Mouse (Mus musculus) heart, embryonic 12.5 days (tissue): ENCODE data around the gene Olfr1233. TPM values are rescaled to one million over a fixed set of nuclear protein-coding genes. Genes with fewer than 3 reads are reported as not detected.

Experiments
- ATAC-seq: fragments of 200-750 bp; cut with Nextera tagmentation; 2 replicates; pipeline ENCODE4 v1.8.0; 2017; ENCODE audit warnings: moderate TSS enrichment, moderate library complexity; ENCODE audit not compliant: insufficient number of reproducible peaks, low FRiP score
- H3K27ac ChIP-seq: fragments of 300-500 bp; sonication (generic); 2 replicates; pipeline ENCODE4 v1.5.1; 2016; ENCODE audit warnings: mild to moderate bottlenecking, moderate library complexity; ENCODE audit not compliant: poor library complexity, severe bottlenecking
- H3K27me3 ChIP-seq: fragments of 300-500 bp; sonication (generic); replicated peaks from 2 replicates; pipeline ENCODE4 v1.6.1; 2016; ENCODE audit warnings: mild to moderate bottlenecking, moderate library complexity
- H3K36me3 ChIP-seq: fragments of 300-500 bp; sonication (generic); 2 replicates; pipeline ENCODE4 v1.6.1; 2016; ENCODE audit warnings: mild to moderate bottlenecking, moderate library complexity
- H3K4me1 ChIP-seq: fragments of 300-500 bp; sonication (generic); replicated peaks from 2 replicates; pipeline ENCODE4 v1.6.1; 2016; ENCODE audit warnings: mild to moderate bottlenecking
- H3K4me2 ChIP-seq: fragments of 300-500 bp; sonication (generic); 2 replicates; pipeline ENCODE4 v1.6.1; 2016; ENCODE audit warnings: mild to moderate bottlenecking, moderate library complexity
- H3K4me3 ChIP-seq: fragments of 300-500 bp; sonication (generic); 2 replicates; pipeline ENCODE4 v1.5.1; 2016; ENCODE audit warnings: mild to moderate bottlenecking
- H3K9ac ChIP-seq: fragments of 300-500 bp; sonication (generic); 2 replicates; pipeline ENCODE4 v1.6.1; 2016; ENCODE audit warnings: mild to moderate bottlenecking, moderate library complexity
- H3K9me3 ChIP-seq: fragments of 300-500 bp; sonication (generic); replicated peaks from 2 replicates; pipeline ENCODE4 v1.6.1; 2016; ENCODE audit warnings: mild to moderate bottlenecking, moderate library complexity
- WGBS: fragments of 180-500 bp; shearing (Covaris S2); methylation state at CpG from one replicate; pipeline ENCODE4 v1.1.7; 2016; 5-methylcytosine and 5-hydroxymethylcytosine counted together
- polyA plus RNA-seq: library from polyadenylated mRNA; unstranded; fragments of >200 nt; fragmentation: Nextera tagmentation; extraction: Ambion mirVana; gene quantifications from 2 replicates; pipeline ENCODE4 v1.2.1, GENCODE M21; 2016

Olfr1233 gene
- not detected in 2 replicates for polyA plus RNA-seq

DNA sequence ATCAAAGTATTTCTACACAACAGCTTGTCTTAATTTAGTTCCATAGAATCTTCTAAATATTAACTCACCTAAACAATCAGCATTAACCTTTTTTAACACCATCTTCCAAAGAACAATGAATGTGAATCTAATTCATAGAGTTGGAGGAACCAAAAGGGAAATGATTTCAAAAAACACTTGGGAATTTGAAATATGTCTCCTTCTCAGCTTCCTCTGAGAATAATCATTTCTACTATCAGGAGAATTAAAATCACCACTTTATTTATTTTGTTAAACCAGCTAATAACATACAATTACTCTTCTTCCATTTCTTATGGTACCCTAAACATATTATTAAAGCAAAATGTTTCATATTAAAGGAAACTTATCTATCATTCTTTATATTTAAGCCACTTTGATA, at the start of gene Olfr1233:
Gene Olfr1233, minus strand, starts transcription at position 101 of the 400 bp plus-strand sequence.
- Histone ChIP-seq H3K36me3 (no peaks in the 10 kb centered on the region), H3K4me1 (no peaks in the 10 kb centered on the region), H3K4me2 (no peak within 1 kb of the TSS), H3K27me3 (no peaks in the 10 kb centered on the region), H3K9ac (no peak within 1 kb of the TSS), H3K27ac (no peak within 1 kb of the TSS), H3K9me3 (no peaks in the 10 kb centered on the region), H3K4me3 (no peak within 1 kb of the TSS)
- no peak for ATAC-seq

GRCm38 (mm10) chr2:89364765-89365164, 22.6 kb upstream of the Olfr1233 start, which contains the start of gene Olfr1234:
Olfr1234 (minus strand) TSS chr2:89364865.
- Histone ChIP-seq H3K9ac (no peak within 1 kb of the TSS), H3K4me2 (no peak within 1 kb of the TSS), H3K4me1 (no peaks in the 10 kb centered on the region), H3K36me3 (no peaks in the 10 kb centered on the region), H3K9me3 (no peaks in the 10 kb centered on the region), H3K27me3 (no peaks in the 10 kb centered on the region), H3K27ac (no peak within 1 kb of the TSS), H3K4me3 (no peak within 1 kb of the TSS)
- WGBS: 78% methylated on average over 4 of the region's 4 CpGs
- no peak for ATAC-seq

DNA sequence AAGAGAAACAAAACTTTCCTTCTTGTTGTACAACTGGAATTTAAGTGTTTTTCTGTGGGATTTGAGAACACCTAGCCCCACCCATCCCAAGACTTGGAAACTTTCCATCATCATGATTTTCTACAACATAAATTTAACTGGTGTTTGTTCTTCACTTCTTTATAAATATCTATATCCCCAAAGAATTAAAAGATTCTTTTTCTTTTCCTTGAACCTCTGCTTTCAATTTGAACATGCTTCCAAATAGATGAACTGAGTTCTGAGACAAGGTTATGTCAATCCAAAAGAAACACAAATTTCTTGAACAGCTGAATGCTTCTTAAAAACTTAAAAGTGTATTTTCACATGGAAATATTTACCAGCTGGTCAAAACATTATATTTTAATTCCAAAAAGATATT, 12.6 kb downstream of the Olfr1233 start, which contains the start of gene Olfr1232:
Gene Olfr1232, minus strand, starts transcription at position 101 of the 400 bp plus-strand sequence.
- no peak within 1 kb of the TSS for H3K4me3 ChIP-seq
- ATAC-seq: no peak
- no peaks in the 10 kb centered on the region for H3K4me1 ChIP-seq
- H3K36me3 ChIP-seq: no peaks in the 10 kb centered on the region
- no peak within 1 kb of the TSS for H3K27ac ChIP-seq
- no peaks in the 10 kb centered on the region for H3K27me3 ChIP-seq
- H3K9ac ChIP-seq: no peak within 1 kb of the TSS
- H3K9me3 ChIP-seq: no peaks in the 10 kb centered on the region
- H3K4me2 ChIP-seq: no peak within 1 kb of the TSS

- no peaks in the 10 kb centered on the region for H3K9me3 ChIP-seq
- no peaks in the 10 kb centered on the region for H3K27me3 ChIP-seq
- ATAC-seq: no peak
- H3K4me1 ChIP-seq: no peaks in the 10 kb centered on the region
- no peak within 1 kb of the TSS for H3K9ac ChIP-seq
- no peak within 1 kb of the TSS for H3K27ac ChIP-seq
- H3K36me3 ChIP-seq: no peaks in the 10 kb centered on the region
- H3K4me3 ChIP-seq: no peak within 1 kb of the TSS
- 56% methylated on average over 2 of the region's 2 CpGs for WGBS
- H3K4me2 ChIP-seq: no peak within 1 kb of the TSS
Observed at GRCm38 (mm10) chr2:89306974-89307373, 35.2 kb downstream of the Olfr1233 start, which contains the start of gene Olfr1231. Olfr1231 (minus strand) TSS chr2:89307074.

- Histone ChIP-seq H3K36me3 (no peaks in the 10 kb centered on the region), H3K9me3 (no peaks in the 10 kb centered on the region), H3K27me3 (no peaks in the 10 kb centered on the region), H3K4me3 (no peak within 1 kb of the TSS), H3K4me2 (no peak within 1 kb of the TSS), H3K4me1 (no peaks in the 10 kb centered on the region), H3K27ac (no peak within 1 kb of the TSS), H3K9ac (no peak within 1 kb of the TSS)
- WGBS: 86% methylated on average over 1 of the region's 1 CpGs
- no peak for ATAC-seq
Observed at GRCm38 (mm10) chr2:89297168-89297567, 45.0 kb downstream of the Olfr1233 start, which contains the start of gene Olfr1230. Olfr1230 (minus strand) TSS chr2:89297268.

DNA sequence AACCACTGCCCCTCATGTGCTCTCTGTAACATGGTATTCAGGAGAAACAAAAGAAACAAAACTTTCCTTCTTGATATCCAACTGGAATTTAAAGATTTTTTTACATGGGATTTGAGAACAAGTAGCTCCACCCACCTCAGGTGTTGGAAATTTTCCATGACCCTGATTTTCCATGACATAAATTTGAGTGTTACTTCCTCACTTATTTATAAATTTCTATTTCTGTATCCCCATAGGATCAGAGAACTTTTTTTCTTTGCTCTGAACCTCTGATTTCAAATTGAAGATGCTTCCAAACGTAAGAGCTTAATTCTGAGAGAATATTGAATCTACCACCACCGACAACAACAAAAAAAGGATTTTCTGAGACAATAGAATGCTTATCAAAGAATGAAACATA, 54.3 kb downstream of the Olfr1233 start, which contains the start of gene Olfr1229:
Gene Olfr1229, minus strand, starts transcription at position 101 of the 400 bp plus-strand sequence.
- H3K36me3 ChIP-seq: no peaks in the 10 kb centered on the region
- H3K4me2 ChIP-seq: no peak within 1 kb of the TSS
- H3K4me1 ChIP-seq: no peaks in the 10 kb centered on the region
- H3K4me3 ChIP-seq: no peak within 1 kb of the TSS
- 75% methylated on average over 2 of the region's 2 CpGs for WGBS
- no peak for ATAC-seq
- no peaks in the 10 kb centered on the region for H3K27me3 ChIP-seq
- H3K9me3 ChIP-seq: no peaks in the 10 kb centered on the region
- no peak within 1 kb of the TSS for H3K9ac ChIP-seq
- H3K27ac ChIP-seq: no peak within 1 kb of the TSS

Other genes starting within 250 kb of the Olfr1233 start
- not detected in 2 replicates for gene Olfr1220, start 235.6 kb downstream of the Olfr1233 start, polyA plus RNA-seq
- gene Olfr1221, start 225.1 kb downstream of the Olfr1233 start, polyA plus RNA-seq: not detected in 2 replicates
- gene Olfr1222, start 209.3 kb downstream of the Olfr1233 start, polyA plus RNA-seq: not detected in 2 replicates
- gene Olfr1223, start 190.8 kb downstream of the Olfr1233 start, polyA plus RNA-seq: not detected in 2 replicates
- gene Olfr1224-ps1, start 178.3 kb downstream of the Olfr1233 start, polyA plus RNA-seq: not detected in 2 replicates
- not detected in 2 replicates for gene Olfr1225, start 167.7 kb downstream of the Olfr1233 start, polyA plus RNA-seq
- not detected in 2 replicates for gene Olfr1226, start 142.3 kb downstream of the Olfr1233 start, polyA plus RNA-seq
- gene Olfr1228, start 88.3 kb downstream of the Olfr1233 start, polyA plus RNA-seq: not detected in 2 replicates
- not detected in 2 replicates for gene Olfr1229, start 54.4 kb downstream of the Olfr1233 start, polyA plus RNA-seq
- not detected in 2 replicates for gene Olfr1230, start 45.1 kb downstream of the Olfr1233 start, polyA plus RNA-seq
- gene Olfr1231, start 35.3 kb downstream of the Olfr1233 start, polyA plus RNA-seq: not detected in 2 replicates
- gene Olfr1232, start 12.7 kb downstream of the Olfr1233 start, polyA plus RNA-seq: not detected in 2 replicates
- gene Olfr1234, start 22.5 kb upstream of the Olfr1233 start, polyA plus RNA-seq: not detected in 2 replicates
- not detected in 2 replicates for gene Olfr1238, start 67.3 kb upstream of the Olfr1233 start, polyA plus RNA-seq
- not detected in 2 replicates for gene Olfr1239, start 78.0 kb upstream of the Olfr1233 start, polyA plus RNA-seq
- gene Olfr1240, start 100.6 kb upstream of the Olfr1233 start, polyA plus RNA-seq: not detected in 2 replicates
- not detected in 2 replicates for gene Olfr1241, start 144.7 kb upstream of the Olfr1233 start, polyA plus RNA-seq
- not detected in 2 replicates for gene Olfr1242, start 155.9 kb upstream of the Olfr1233 start, polyA plus RNA-seq
- not detected in 2 replicates for gene Olfr1243, start 189.1 kb upstream of the Olfr1233 start, polyA plus RNA-seq
- gene Olfr1245, start 236.0 kb upstream of the Olfr1233 start, polyA plus RNA-seq: not detected in 2 replicates